Mouse (Mus musculus) urinary bladder, adult 18-20 months (tissue): ENCODE measurements at regions not wholly inside any gene's neighbourhood (a gene's known extent, or its start where the extent isn't known, plus 50 kb on each side); places are given as distances from the start of the nearest gene placed in this dataset.

ENCODE experiments used
- DNase-seq, 2 experiments: peaks; one replicate each; pipeline ENCODE4 v3.0.0; 2022; ENCODE audit warnings: low spot score in 2 of 2, mixed read lengths in 2 of 2

GRCm38 (mm10) chr12:102057979-102058378 is 70.6 kb upstream of the Slc24a4 start:
- DNase-seq, result no peak

GRCm38 (mm10) chr12:102058428-102058827 is 70.1 kb upstream of the Slc24a4 start:
- no peak for DNase-seq

- DNase-seq, result no peak
These were observed 67.4 kb upstream of the Slc24a4 start for GRCm38 (mm10) chr12:102061096-102061495.

GRCm38 (mm10) chr12:102061657-102062614 is 66.6 kb upstream of the Slc24a4 start:
- DNase-seq, result peak in 1 of 2 experiments; percentile 2

- no peak for DNase-seq
These were observed 65.9 kb upstream of the Slc24a4 start for GRCm38 (mm10) chr12:102062648-102063047.

- no peak for DNase-seq
These were observed 65.3 kb upstream of the Slc24a4 start for GRCm38 (mm10) chr12:102063211-102063610.

- no peak for DNase-seq
These were observed 63.7 kb upstream of the Slc24a4 start for GRCm38 (mm10) chr12:102064710-102065325.

GRCm38 (mm10) chr12:102067685-102068084 is 60.8 kb upstream of the Slc24a4 start:
- DNase-seq, result no peak

- no peak for DNase-seq
These were observed 58.9 kb upstream of the Slc24a4 start for GRCm38 (mm10) chr12:102069521-102070201.

- DNase-seq, result no peak
These were observed 56.5 kb upstream of the Slc24a4 start for GRCm38 (mm10) chr12:102071888-102072619.

- DNase-seq, result no peak
These were observed 55.0 kb upstream of the Slc24a4 start for GRCm38 (mm10) chr12:102073540-102073939.

- no peak for DNase-seq
These were observed 52.2 kb upstream of the Slc24a4 start for GRCm38 (mm10) chr12:102076298-102076697.
